Mouse (Mus musculus) gastrocnemius, adult 8-10 months (tissue): ENCODE measurements around the gene Strn3. TPM values are rescaled to one million over a fixed set of nuclear protein-coding genes. Genes with fewer than 3 reads are reported as not detected.
"Not testable (repeated sequence)": the region's sequence is repeated elsewhere in the genome, so short reads cannot be mapped to it uniquely, and the experiment has no call there.

Source experiments
- DNase-seq, 2 experiments: peaks; one replicate each; pipeline ENCODE4 v3.0.0; 2022; ENCODE audit warnings: low spot score in 2 of 2
- total RNA-seq, 4 experiments: library from RNA; stranded (reverse); gene quantifications; 2 replicates each; pipeline ENCODE4 v1.2.4; 2022

Strn3 gene
- total RNA-seq, 4 experiments from 2014 or later, result 152 to 162 (median 156) TPM

GRCm38 (mm10) chr12:51694096-51694495 is 2.4 kb upstream of the Strn3 start:
- DNase-seq, result no peak

- DNase-seq, result no peak
Measured at GRCm38 (mm10) chr12:51693419-51693818, 1.7 kb upstream of the Strn3 start.

- not testable (repeated sequence) for DNase-seq
Measured at GRCm38 (mm10) chr12:51692870-51693269, 1.2 kb upstream of the Strn3 start.

GRCm38 (mm10) chr12:51690893-51691844 is 528 bp downstream of the Strn3 start, which contains the start of gene Ap4s1:
Gene Ap4s1 (plus strand): TSS chr12:51691033.
- peak; percentile 60 to 67 for DNase-seq

GRCm38 (mm10) chr12:51688546-51688945 is 3.2 kb downstream of the Strn3 start:
- no peak for DNase-seq

GRCm38 (mm10) chr12:51678844-51679243 is 12.9 kb downstream of the Strn3 start:
- DNase-seq, result no peak

- no peak for DNase-seq
Measured at GRCm38 (mm10) chr12:51676442-51676841, 15.3 kb downstream of the Strn3 start.

GRCm38 (mm10) chr12:51673270-51673669 is 18.4 kb downstream of the Strn3 start:
- DNase-seq, result no peak

GRCm38 (mm10) chr12:51671231-51671891 is 20.3 kb downstream of the Strn3 start:
- DNase-seq, result no peak

- DNase-seq, result no peak
Measured at GRCm38 (mm10) chr12:51666708-51667430, 24.8 kb downstream of the Strn3 start.

GRCm38 (mm10) chr12:51663908-51664307 is 27.8 kb downstream of the Strn3 start:
- DNase-seq, result no peak

- no peak for DNase-seq
Measured at GRCm38 (mm10) chr12:51663011-51663410, 28.7 kb downstream of the Strn3 start.

- DNase-seq, result no peak
Measured at GRCm38 (mm10) chr12:51655944-51656465, 35.7 kb downstream of the Strn3 start.

GRCm38 (mm10) chr12:51649401-51649800 is 42.3 kb downstream of the Strn3 start:
- not testable (repeated sequence) for DNase-seq

- DNase-seq, result no peak
Measured at GRCm38 (mm10) chr12:51641871-51642270, 49.8 kb downstream of the Strn3 start.

- no peak for DNase-seq
Measured at GRCm38 (mm10) chr12:51636689-51637470, 54.8 kb downstream of the Strn3 start.

GRCm38 (mm10) chr12:51636260-51636659 is 55.4 kb downstream of the Strn3 start:
- no peak for DNase-seq

- no peak for DNase-seq
Measured at GRCm38 (mm10) chr12:51633481-51633880, 58.2 kb downstream of the Strn3 start.

- no peak for DNase-seq
Measured at GRCm38 (mm10) chr12:51623366-51623694, 68.4 kb downstream of the Strn3 start.

GRCm38 (mm10) chr12:51622670-51623365 is 68.9 kb downstream of the Strn3 start:
- no peak for DNase-seq
